Mouse (Mus musculus) brain, embryonic 14.5 days (tissue): ENCODE results near the gene Sipa1l2.

Experiments
- CTCF ChIP-seq: fragments of 200-500 bp; IDR thresholded peaks from 2 replicates; pipeline ENCODE4 v1.5.1; 2012; ENCODE audit warnings: inconsistent platforms, mild to moderate bottlenecking, moderate library complexity, borderline replicate concordance; ENCODE audit not compliant: insufficient read depth, insufficient read length; ENCODE audit errors: extremely low read depth
- POLR2A ChIP-seq: fragments of 200-500 bp; IDR thresholded peaks from 2 replicates; pipeline ENCODE4 v1.6.1; 2012; ENCODE audit warnings: mild to moderate bottlenecking, inconsistent platforms, borderline replicate concordance; ENCODE audit not compliant: poor library complexity, insufficient read depth, insufficient read length, severe bottlenecking; ENCODE audit errors: extremely low read depth

- TF ChIP-seq CTCF = no peak
- TF ChIP-seq POLR2A = no peak
Observed at GRCm38 (mm10) chr8:125607714-125608223, 38.2 kb upstream of the Sipa1l2 start.
